Mouse (Mus musculus) E14TG2a.4 (cell line): ENCODE measurements around the gene Setd7.

Experiments used
- CTCF ChIP-seq: conservative IDR thresholded peaks from 2 replicates; pipeline ENCODE4 v1.5.1; 2014; ENCODE audit warnings: low read length
- POU5F1 ChIP-seq: IDR thresholded peaks from 2 replicates; pipeline ENCODE4 v1.6.1; 2014; ENCODE audit warnings: low read length, borderline replicate concordance

DNA sequence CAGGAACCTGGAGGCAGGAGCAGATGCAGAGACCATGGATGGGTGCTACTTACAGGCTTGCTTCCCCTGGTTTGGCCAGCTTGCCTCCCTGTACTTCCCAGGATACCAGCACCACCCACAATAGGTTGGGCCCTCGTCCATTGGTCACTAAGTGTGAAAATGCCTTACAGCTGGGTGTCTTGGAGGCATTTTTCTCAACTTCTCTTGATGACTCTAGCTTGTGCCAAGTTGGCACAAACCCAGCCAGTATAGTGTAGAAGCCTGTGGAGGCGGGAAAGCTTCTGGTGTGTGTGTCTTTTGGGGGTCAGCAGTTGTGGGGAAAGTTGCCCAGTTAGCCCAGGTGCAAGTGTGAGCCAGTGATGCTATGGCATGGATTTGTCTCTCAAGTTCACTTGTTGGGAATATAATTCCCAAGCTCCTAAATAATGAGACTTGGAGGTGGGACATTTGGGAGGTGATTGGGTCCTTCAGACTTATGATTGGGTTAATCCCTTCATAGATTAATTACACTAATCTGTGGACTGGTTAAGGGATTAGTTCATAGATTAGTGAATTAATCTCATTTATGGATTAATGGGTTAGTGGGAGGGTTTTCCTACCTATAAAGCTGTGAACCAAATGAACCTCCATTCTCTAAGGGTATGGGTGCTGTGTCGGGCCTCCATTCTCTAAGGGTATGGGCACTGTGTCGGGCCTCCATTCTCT is 74.0 kb downstream of the Setd7 start:
- no peak for TF ChIP-seq CTCF
- no peak for TF ChIP-seq POU5F1
